Mouse (Mus musculus): ENCODE measurements around the gene Krtap15. TPM values are rescaled to one million over a fixed set of nuclear protein-coding genes. Genes with fewer than 3 reads are reported as not detected.

Gene Krtap15
- total and polyA plus RNA-seq, 3 experiments: not detected

DNA sequence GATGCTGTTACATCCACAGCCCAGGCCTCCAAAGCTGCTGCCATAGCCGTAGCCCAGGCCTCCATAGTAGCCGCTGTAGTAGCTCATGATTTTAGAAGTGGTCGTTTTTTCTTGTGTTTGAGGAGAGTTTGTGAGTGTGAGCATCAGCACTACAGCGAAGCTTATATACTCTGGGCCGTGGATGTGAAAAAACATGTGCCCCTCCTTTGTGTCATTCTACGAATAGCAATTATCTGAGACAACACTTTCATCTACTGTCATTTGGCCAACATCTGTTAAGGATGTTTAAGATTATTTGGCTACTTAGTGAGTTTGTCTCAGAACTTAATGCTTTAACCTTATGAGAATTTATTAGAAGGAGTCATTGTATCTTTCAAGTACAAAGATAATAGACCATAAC, 49.3 kb downstream of the Krtap15 start, which contains the start of gene Krtap19-1:
TSS of gene Krtap19-1 (minus strand) at position 101 of the 400 bp plus-strand sequence.
- WGBS: 81% methylated on average over 6 of the region's 6 CpGs
- H3K27ac ChIP-seq: no peak within 1 kb of the TSS
- H3K36me3 ChIP-seq (ENCODE audit: control insufficient read depth, insufficient read depth, low read length): no peaks in the 10 kb centered on the region
- H3K4me1 ChIP-seq (ENCODE audit: control insufficient read depth, insufficient read depth, low read length): no peaks in the 10 kb centered on the region
- TF ChIP-seq POLR2A (IDR thresholded peaks at IDR 0.05; ENCODE audit: insufficient read depth, low read depth, low read length) (no peak), CTCF (IDR thresholded peaks at IDR 0.05) (no peak), EP300 (IDR thresholded peaks at IDR 0.05; ENCODE audit: insufficient read depth, low read depth, low read length) (no peak)
- no peak for DNase-seq
- no peaks in the 10 kb centered on the region for H3K79me2 ChIP-seq (replicated peaks; ENCODE audit: control insufficient read depth, insufficient read depth, low read length)
- intact Hi-C loops (cut with DNase I): no loop called here
- no peaks in the 10 kb centered on the region for H3K27me3 ChIP-seq (ENCODE audit: control insufficient read depth, insufficient read depth, low read length)
- H3K9ac ChIP-seq (ENCODE audit: low read depth, low read length): no peak within 1 kb of the TSS
- no peak within 1 kb of the TSS for H3K4me3 ChIP-seq

DNA sequence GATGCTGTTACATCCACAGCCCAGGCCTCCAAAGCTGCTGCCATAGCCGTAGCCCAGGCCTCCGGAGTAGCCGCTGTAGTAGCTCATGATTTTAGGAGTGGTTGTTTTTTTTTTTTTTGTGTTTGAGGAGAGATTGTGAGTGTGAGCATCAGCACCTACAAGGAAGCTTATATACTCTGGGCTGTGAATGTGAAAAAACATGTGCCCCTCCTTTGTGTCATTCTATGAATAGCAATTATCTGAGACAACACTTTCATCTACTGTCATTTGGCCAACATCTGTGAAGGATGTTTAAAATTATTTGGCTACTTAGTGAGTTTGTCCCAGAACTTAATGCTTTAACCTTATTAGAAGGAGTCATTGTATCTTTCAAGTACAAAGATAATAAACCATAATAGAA, 54.2 kb downstream of the Krtap15 start, which contains the start of gene Krtap19-2:
TSS of gene Krtap19-2 (minus strand) at position 101 of the 400 bp plus-strand sequence.
- DNase-seq: no peak
- 91% methylated on average over 3 of the region's 3 CpGs for WGBS
- Histone ChIP-seq H3K4me1 (ENCODE audit: control insufficient read depth, insufficient read depth, low read length) (no peaks in the 10 kb centered on the region), H3K9ac (ENCODE audit: low read depth, low read length) (no peak within 1 kb of the TSS), H3K4me3 (no peak within 1 kb of the TSS), H3K27me3 (ENCODE audit: control insufficient read depth, insufficient read depth, low read length) (no peaks in the 10 kb centered on the region), H3K27ac (no peak within 1 kb of the TSS), H3K79me2 (replicated peaks; ENCODE audit: control insufficient read depth, insufficient read depth, low read length) (no peaks in the 10 kb centered on the region), H3K36me3 (ENCODE audit: control insufficient read depth, insufficient read depth, low read length) (no peaks in the 10 kb centered on the region)
- TF ChIP-seq CTCF (IDR thresholded peaks at IDR 0.05) (no peak), EP300 (IDR thresholded peaks at IDR 0.05; ENCODE audit: insufficient read depth, low read depth, low read length) (no peak), POLR2A (IDR thresholded peaks at IDR 0.05; ENCODE audit: insufficient read depth, low read depth, low read length) (no peak)
- intact Hi-C loops (cut with DNase I): no loop called here

GRCm38 (mm10) chr16:88877938-88878337, 57.9 kb downstream of the Krtap15 start, which contains the start of gene Krtap19-3:
Krtap19-3 (minus strand) TSS chr16:88878038.
- H3K9ac ChIP-seq (ENCODE audit: low read depth, low read length): no peak within 1 kb of the TSS
- intact Hi-C loops (cut with DNase I): no loop called here
- H3K36me3 ChIP-seq (ENCODE audit: control insufficient read depth, insufficient read depth, low read length): no peaks in the 10 kb centered on the region
- DNase-seq: no peak
- H3K79me2 ChIP-seq (replicated peaks; ENCODE audit: control insufficient read depth, insufficient read depth, low read length): no peaks in the 10 kb centered on the region
- no peak for TF ChIP-seq EP300 (IDR thresholded peaks at IDR 0.05; ENCODE audit: insufficient read depth, low read depth, low read length)
- TF ChIP-seq POLR2A (IDR thresholded peaks at IDR 0.05; ENCODE audit: insufficient read depth, low read depth, low read length): no peak
- TF ChIP-seq CTCF (IDR thresholded peaks at IDR 0.05): no peak
- H3K27ac ChIP-seq: no peak within 1 kb of the TSS
- no peak within 1 kb of the TSS for H3K4me3 ChIP-seq
- WGBS: 88% methylated on average over 2 of the region's 2 CpGs
- H3K4me1 ChIP-seq (ENCODE audit: control insufficient read depth, insufficient read depth, low read length): no peaks in the 10 kb centered on the region
- no peaks in the 10 kb centered on the region for H3K27me3 ChIP-seq (ENCODE audit: control insufficient read depth, insufficient read depth, low read length)

Other genes with a start within 250 kb of the Krtap15 start
- not detected for gene Krtap24-1, start 207.9 kb upstream of the Krtap15 start, total RNA-seq (2021)
- not detected in 2 replicates for gene Krtap24-1, start 207.9 kb upstream of the Krtap15 start, polyA plus RNA-seq (2012; rRNA removed)
- not detected for gene 2310079G19Rik, start 192.5 kb upstream of the Krtap15 start, total RNA-seq (2021)
- not detected in 2 replicates for gene 2310079G19Rik, start 192.5 kb upstream of the Krtap15 start, polyA plus RNA-seq (2012; rRNA removed)
- not detected for gene Krtap26-1, start 172.4 kb upstream of the Krtap15 start, total RNA-seq (2021)
- gene Krtap26-1, start 172.4 kb upstream of the Krtap15 start, polyA plus RNA-seq (2012; rRNA removed): not detected in 2 replicates
- gene Krtap27-1, start 148.5 kb upstream of the Krtap15 start, total RNA-seq (2021): not detected
- not detected in 2 replicates for gene Krtap27-1, start 148.5 kb upstream of the Krtap15 start, polyA plus RNA-seq (2012; rRNA removed)
- not detected for gene 2310061N02Rik, start 112.3 kb upstream of the Krtap15 start, total RNA-seq (2021)
- gene 2310061N02Rik, start 112.3 kb upstream of the Krtap15 start, polyA plus RNA-seq (2012; rRNA removed): not detected in 2 replicates
- gene Krtap13-1, start 91.4 kb upstream of the Krtap15 start, total RNA-seq (2021): not detected
- gene Krtap13-1, start 91.4 kb upstream of the Krtap15 start, polyA plus RNA-seq (2012; rRNA removed): not detected in 2 replicates
- not detected for gene Krtap13, start 68.6 kb upstream of the Krtap15 start, total RNA-seq (2021)
- not detected in 2 replicates for gene Krtap13, start 68.6 kb upstream of the Krtap15 start, polyA plus RNA-seq (2012; rRNA removed)
- not detected for gene 2310034C09Rik, start 61.4 kb upstream of the Krtap15 start, total RNA-seq (2021)
- not detected in 2 replicates for gene 2310034C09Rik, start 61.4 kb upstream of the Krtap15 start, polyA plus RNA-seq (2012; rRNA removed)
- not detected for gene 2310057N15Rik, start 46.0 kb upstream of the Krtap15 start, total RNA-seq (2021)
- gene 2310057N15Rik, start 46.0 kb upstream of the Krtap15 start, polyA plus RNA-seq (2012; rRNA removed): not detected in 2 replicates
- gene Gm5965, start 42.3 kb upstream of the Krtap15 start, total RNA-seq (2021): not detected
- not detected in 2 replicates for gene Gm5965, start 42.3 kb upstream of the Krtap15 start, polyA plus RNA-seq (2012; rRNA removed)
- gene Gm20741, start 8.0 kb upstream of the Krtap15 start, total RNA-seq (2021): not detected
- gene Gm20741, start 8.0 kb upstream of the Krtap15 start, polyA plus RNA-seq (2012; rRNA removed): not detected in 2 replicates
- gene Krtap14, start 5.9 kb downstream of the Krtap15 start, total RNA-seq (2021): not detected
- not detected in 2 replicates for gene Krtap14, start 5.9 kb downstream of the Krtap15 start, polyA plus RNA-seq (2012; rRNA removed)
- gene Krtap19-1, start 49.2 kb downstream of the Krtap15 start, total RNA-seq (2021): not detected
- gene Krtap19-1, start 49.2 kb downstream of the Krtap15 start, polyA plus RNA-seq (2012; rRNA removed): not detected in 2 replicates
- not detected for gene Krtap19-2, start 54.1 kb downstream of the Krtap15 start, total RNA-seq (2021)
- gene Krtap19-2, start 54.1 kb downstream of the Krtap15 start, polyA plus RNA-seq (2012; rRNA removed): not detected in 2 replicates
- gene Krtap19-3, start 57.8 kb downstream of the Krtap15 start, total RNA-seq (2021): not detected
- gene Krtap19-3, start 57.8 kb downstream of the Krtap15 start, polyA plus RNA-seq (2012; rRNA removed): not detected in 2 replicates
- gene Krtap19-4, start 64.9 kb downstream of the Krtap15 start, total RNA-seq (2021): not detected
- not detected in 2 replicates for gene Krtap19-4, start 64.9 kb downstream of the Krtap15 start, polyA plus RNA-seq (2012; rRNA removed)
- not detected for gene Krtap19-5, start 76.2 kb downstream of the Krtap15 start, total RNA-seq (2021)
- gene Krtap19-5, start 76.2 kb downstream of the Krtap15 start, polyA plus RNA-seq (2012; rRNA removed): not detected in 2 replicates
- gene Krtap19-9b, start 112.0 kb downstream of the Krtap15 start, total RNA-seq (2021): not detected
- not detected in 2 replicates for gene Krtap19-9b, start 112.0 kb downstream of the Krtap15 start, polyA plus RNA-seq (2012; rRNA removed)
- not detected for gene Krtap16-3, start 142.7 kb downstream of the Krtap15 start, total RNA-seq (2021)
- gene Krtap16-3, start 142.7 kb downstream of the Krtap15 start, polyA plus RNA-seq (2012; rRNA removed): not detected in 2 replicates
- not detected for gene Krtap22-2, start 190.5 kb downstream of the Krtap15 start, total RNA-seq (2021)
- not detected in 2 replicates for gene Krtap22-2, start 190.5 kb downstream of the Krtap15 start, polyA plus RNA-seq (2012; rRNA removed)
- gene Gm10229, start 195.1 kb downstream of the Krtap15 start, total RNA-seq (2021): not detected
- gene Gm10229, start 195.1 kb downstream of the Krtap15 start, polyA plus RNA-seq (2012; rRNA removed): not detected in 2 replicates
- gene Krtap6-1, start 211.5 kb downstream of the Krtap15 start, total RNA-seq (2021): not detected
- not detected in 2 replicates for gene Krtap6-1, start 211.5 kb downstream of the Krtap15 start, polyA plus RNA-seq (2012; rRNA removed)
- not detected for gene Gm10228, start 221.3 kb downstream of the Krtap15 start, total RNA-seq (2021)
- gene Gm10228, start 221.3 kb downstream of the Krtap15 start, polyA plus RNA-seq (2012; rRNA removed): not detected in 2 replicates
- gene Krtap6-5, start 227.7 kb downstream of the Krtap15 start, total RNA-seq (2021): not detected
- not detected in 2 replicates for gene Krtap6-5, start 227.7 kb downstream of the Krtap15 start, polyA plus RNA-seq (2012; rRNA removed)
- gene 1110025L11Rik, start 243.8 kb downstream of the Krtap15 start, total RNA-seq (2021): not detected
- not detected in 2 replicates for gene 1110025L11Rik, start 243.8 kb downstream of the Krtap15 start, polyA plus RNA-seq (2012; rRNA removed)

All from heart, adult 2 months (tissue).